Mouse (Mus musculus) spleen, adult 2 months (tissue): ENCODE data around the gene Plk3.

Experiments used
- CTCF ChIP-seq: fragments of 200-500 bp; IDR thresholded peaks from 2 replicates; pipeline ENCODE4 v1.5.1; 2011; ENCODE audit warnings: mild to moderate bottlenecking, inconsistent platforms; ENCODE audit not compliant: insufficient read depth, insufficient read length, insufficient replicate concordance; ENCODE audit errors: extremely low read depth
- POLR2A ChIP-seq: fragments of 200-500 bp; IDR thresholded peaks from 2 replicates; pipeline ENCODE4 v1.6.1; 2011; ENCODE audit warnings: low read depth, low read length, inconsistent platforms

- no peak for TF ChIP-seq POLR2A
- no peak for TF ChIP-seq CTCF
These were observed 11.6 kb downstream of the Plk3 start for GRCm38 (mm10) chr4:117122209-117122608.
